8 mouse cellular contexts compared by ENCODE assay signal in the genomic region with DNA sequence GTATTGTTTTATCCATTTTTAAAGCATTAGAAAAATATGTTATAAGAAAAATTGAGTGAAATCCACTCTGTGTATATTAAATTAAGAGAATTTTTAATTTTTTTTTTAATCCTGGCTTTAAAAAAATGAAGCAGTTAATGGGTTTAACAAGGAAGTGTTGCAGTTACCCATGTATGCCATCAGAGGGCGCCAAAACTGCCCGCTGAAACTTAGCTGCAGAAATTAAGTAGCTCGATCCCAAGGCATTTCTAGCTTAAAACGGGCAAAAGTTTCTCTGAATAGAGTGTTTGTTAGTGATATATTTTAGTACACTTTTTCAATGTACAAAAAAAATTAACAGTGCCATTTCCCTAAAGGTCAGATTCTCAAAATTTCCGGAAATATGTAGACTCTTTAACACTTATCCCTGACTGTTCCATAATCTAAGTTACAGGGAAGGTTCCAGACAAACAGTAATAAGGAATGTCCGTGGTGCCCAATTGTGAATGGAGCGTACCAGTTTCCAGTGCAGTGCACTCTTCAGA.
DNase-seq lines count a peak whose midpoint lies in the region; ATAC-seq lines count a peak whose summit lies in the region.

No protein-coding gene starts in this region.

- H3K4me2 ChIP-seq in midbrain, embryonic 11.5 days: no peak overlapping the region
- H3K4me2 ChIP-seq in embryonic facial prominence, embryonic 12.5 days (replicated peaks): 0 out of 2 replicates have a peak overlapping the region, but pooled peaks have one; percentile 22
- peak overlapping the region; percentile 29 for H3K4me2 ChIP-seq in hindbrain, embryonic 16.5 days (ENCODE audit: low read length)
- peak overlapping the region; percentile 35 for H3K4me2 ChIP-seq in limb, embryonic 12.5 days

- no peaks in the 10 kb centered on the region for H3K4me1 ChIP-seq in midbrain, embryonic 11.5 days (ENCODE audit: control insufficient read depth, insufficient read depth, low read length)
- no peaks in the 10 kb centered on the region for H3K4me1 ChIP-seq in midbrain, embryonic 10.5 days
- H3K4me1 ChIP-seq in embryonic facial prominence, embryonic 12.5 days: no peaks in the 10 kb centered on the region
- no peaks in the 10 kb centered on the region for H3K4me1 ChIP-seq in hindbrain, embryonic 16.5 days (ENCODE audit: control insufficient read depth, insufficient read depth, low read depth, low read length)
- H3K4me1 ChIP-seq in limb, embryonic 12.5 days (replicated peaks): no peaks in the 10 kb centered on the region

- WGBS in midbrain, embryonic 11.5 days: 27% methylated on average over 7 of the region's 7 CpGs
- 31% methylated on average over 7 of the region's 7 CpGs for WGBS in midbrain, embryonic 10.5 days
- 21% methylated on average over 7 of the region's 7 CpGs for WGBS in embryonic facial prominence, embryonic 12.5 days
- 21% methylated on average over 7 of the region's 7 CpGs for WGBS in hindbrain, embryonic 16.5 days
- WGBS in limb, embryonic 12.5 days: 23% methylated on average over 7 of the region's 7 CpGs

- no peak overlapping the region for H3K9ac ChIP-seq in midbrain, embryonic 11.5 days (ENCODE audit: low read length)
- H3K9ac ChIP-seq in embryonic facial prominence, embryonic 12.5 days: no peak overlapping the region
- H3K9ac ChIP-seq in hindbrain, embryonic 16.5 days (ENCODE audit: low read depth, low read length): no peak overlapping the region
- no peak overlapping the region for H3K9ac ChIP-seq in limb, embryonic 12.5 days (replicated peaks)

- H3K36me3 ChIP-seq in midbrain, embryonic 11.5 days (ENCODE audit: control insufficient read depth, insufficient read depth, low read length): no peaks in the 10 kb centered on the region
- no peaks in the 10 kb centered on the region for H3K36me3 ChIP-seq in midbrain, embryonic 10.5 days
- H3K36me3 ChIP-seq in embryonic facial prominence, embryonic 12.5 days: no peaks in the 10 kb centered on the region
- no peaks in the 10 kb centered on the region for H3K36me3 ChIP-seq in hindbrain, embryonic 16.5 days (ENCODE audit: control insufficient read depth, insufficient read depth, low read length)
- no peaks in the 10 kb centered on the region for H3K36me3 ChIP-seq in limb, embryonic 12.5 days

- H3K27me3 ChIP-seq in midbrain, embryonic 11.5 days (ENCODE audit: control insufficient read depth, insufficient read depth, low read length): no peaks in the 10 kb centered on the region; the same call in 1 of the 2 replicates
- no peaks in the 10 kb centered on the region; the same call in 1 of the 2 replicates for H3K27me3 ChIP-seq in midbrain, embryonic 10.5 days (ENCODE audit: low read depth, poor library complexity, severe bottlenecking)
- no peaks in the 10 kb centered on the region for H3K27me3 ChIP-seq in embryonic facial prominence, embryonic 12.5 days
- H3K27me3 ChIP-seq in hindbrain, embryonic 16.5 days (replicated peaks; ENCODE audit: control insufficient read depth, insufficient read depth, low read length): no peaks in the 10 kb centered on the region
- H3K27me3 ChIP-seq in limb, embryonic 12.5 days: peaks cover 7% of the 10 kb centered on the region; the same call in 1 of the 2 replicates

- ATAC-seq in midbrain, embryonic 11.5 days (ENCODE audit: low FRiP score): no peak
- ATAC-seq in embryonic facial prominence, embryonic 12.5 days (ENCODE audit: insufficient number of reproducible peaks, insufficient read depth, low FRiP score, low TSS enrichment): no peak
- ATAC-seq in hindbrain, embryonic 16.5 days: no peak
- ATAC-seq in limb, embryonic 12.5 days (ENCODE audit: insufficient number of reproducible peaks, insufficient read depth, low FRiP score, low TSS enrichment, low read depth): no peak

- peak; percentile 93 for DNase-seq in midbrain, embryonic 11.5 days (ENCODE audit: low spot score, missing footprints)
- DNase-seq in midbrain, embryonic 10.5 days (ENCODE audit: low spot score): no peak
- peak; percentile 73 for DNase-seq in adipocyte (ENCODE audit: low spot score)
- peak; percentile 71 for DNase-seq in naive thymus-derived CD4-positive, alpha-beta T cell, adult 2 months (ENCODE audit: low read depth)
- DNase-seq in thymus, postnatal 4 days: peak; percentile 57

- no peak overlapping the region for H3K4me3 ChIP-seq in midbrain, embryonic 11.5 days (ENCODE audit: low read depth, low read length)
- no peak overlapping the region for H3K4me3 ChIP-seq in midbrain, embryonic 10.5 days
- no peak overlapping the region for H3K4me3 ChIP-seq in embryonic facial prominence, embryonic 12.5 days
- no peak overlapping the region for H3K4me3 ChIP-seq in hindbrain, embryonic 16.5 days (ENCODE audit: low read length)
- no peak overlapping the region for H3K4me3 ChIP-seq in limb, embryonic 12.5 days (replicated peaks)

- H3K9me3 ChIP-seq in midbrain, embryonic 11.5 days (ENCODE audit: control insufficient read depth, low read length): no peaks in the 10 kb centered on the region
- H3K9me3 ChIP-seq in midbrain, embryonic 10.5 days (replicated peaks): no peaks in the 10 kb centered on the region
- no peaks in the 10 kb centered on the region for H3K9me3 ChIP-seq in embryonic facial prominence, embryonic 12.5 days
- no peaks in the 10 kb centered on the region for H3K9me3 ChIP-seq in hindbrain, embryonic 16.5 days (ENCODE audit: control insufficient read depth, low read length)
- H3K9me3 ChIP-seq in limb, embryonic 12.5 days: no peaks in the 10 kb centered on the region

- no peak overlapping the region for H3K27ac ChIP-seq in midbrain, embryonic 11.5 days (ENCODE audit: low read depth, low read length)
- H3K27ac ChIP-seq in midbrain, embryonic 10.5 days (replicated peaks): no peak overlapping the region
- H3K27ac ChIP-seq in embryonic facial prominence, embryonic 12.5 days: no peak overlapping the region
- no peak overlapping the region for H3K27ac ChIP-seq in hindbrain, embryonic 16.5 days (ENCODE audit: low read depth, low read length)
- H3K27ac ChIP-seq in limb, embryonic 12.5 days: no peak overlapping the region
